Mouse (Mus musculus) MEL (cell line): ENCODE results near the gene E030025P04Rik. TPM values are rescaled to one million over a fixed set of nuclear protein-coding genes. Genes with fewer than 3 reads are reported as not detected.

ENCODE experiments used
- DNase-seq: peaks from one replicate; pipeline ENCODE4 v3.0.0; 2011; ENCODE audit warnings: low read depth, low spot score
- H3K27ac ChIP-seq: 2 replicates; pipeline ENCODE4 v1.5.1; 2012; ENCODE audit warnings: low read depth, mild to moderate bottlenecking, control low read depth, low read length, moderate library complexity; ENCODE audit not compliant: control insufficient read depth
- H3K27me3 ChIP-seq, 2 experiments: fragments of 150-350 bp in 1 of 2; sonication (generic) in 1 of 2; 2 replicates each; pipeline ENCODE4 v1.6.1; 2012; ENCODE audit warnings: low read length in 2 of 2, mild to moderate bottlenecking in 2 of 2, improper control_type of control experiment in 1 of 2, moderate library complexity in 1 of 2; ENCODE audit not compliant: insufficient read depth in 2 of 2, control insufficient read depth in 1 of 2
- H3K36me3 ChIP-seq, 2 experiments: 2 replicates each; pipeline ENCODE4 v1.6.1; 2012 to 2014; ENCODE audit warnings: low read length in 2 of 2, improper control_type of control experiment in 1 of 2, inconsistent platforms in 1 of 2, mild to moderate bottlenecking in 1 of 2; ENCODE audit not compliant: insufficient read depth in 2 of 2, control insufficient read depth in 1 of 2
- H3K4me1 ChIP-seq, 2 experiments: fragments of 150-350 bp in 1 of 2; sonication (generic) in 1 of 2; 2 replicates each; pipeline ENCODE4 v1.6.1; 2012; ENCODE audit warnings: low read length in 2 of 2, improper control_type of control experiment in 1 of 2, mild to moderate bottlenecking in 1 of 2; ENCODE audit not compliant: insufficient read depth in 2 of 2, control insufficient read depth in 1 of 2
- H3K4me3 ChIP-seq, 2 experiments: fragments of 150-350 bp in 1 of 2; sonication (generic) in 1 of 2; 2 replicates each; pipeline ENCODE4 v1.5.1; 2012; ENCODE audit warnings: low read depth in 2 of 2, low read length in 2 of 2, mild to moderate bottlenecking in 2 of 2, moderate library complexity in 2 of 2, control low read depth in 1 of 2, improper control_type of control experiment in 1 of 2; ENCODE audit not compliant: control insufficient read depth in 1 of 2, insufficient read depth in 1 of 2
- H3K79me2 ChIP-seq: 2 replicates; pipeline ENCODE4 v1.6.1; 2012; ENCODE audit warnings: mild to moderate bottlenecking, low read length, moderate library complexity; ENCODE audit not compliant: control insufficient read depth, poor library complexity, insufficient read depth
- H3K9ac ChIP-seq: 2 replicates; pipeline ENCODE4 v1.6.1; 2012; ENCODE audit warnings: low read depth, mild to moderate bottlenecking, control low read depth, low read length, moderate library complexity; ENCODE audit not compliant: control insufficient read depth, poor library complexity, severe bottlenecking
- H3K9me3 ChIP-seq: fragments of 150-350 bp; sonication (generic); replicated peaks from 2 replicates; pipeline ENCODE4 v1.6.1; 2012; ENCODE audit warnings: mild to moderate bottlenecking, low read length, improper control_type of control experiment, moderate library complexity; ENCODE audit not compliant: insufficient read depth
- BHLHE40 ChIP-seq: IDR thresholded peaks from 2 replicates; pipeline ENCODE4 v1.6.1; 2012; ENCODE audit warnings: low read depth, mild to moderate bottlenecking, inconsistent platforms, low read length, improper control_type of control experiment, borderline replicate concordance
- CHD1 ChIP-seq: IDR thresholded peaks from 2 replicates; pipeline ENCODE4 v1.6.1; 2012; ENCODE audit warnings: low read depth, mild to moderate bottlenecking, inconsistent platforms, low read length, improper control_type of control experiment
- CHD2 ChIP-seq: IDR thresholded peaks from 2 replicates; pipeline ENCODE4 v1.6.1; 2011; ENCODE audit warnings: low read length, improper control_type of control experiment
- E2F4 ChIP-seq: IDR thresholded peaks from 2 replicates; pipeline ENCODE4 v1.6.1; 2011; ENCODE audit warnings: low read depth, low read length, improper control_type of control experiment, borderline replicate concordance
- ELF1 ChIP-seq: IDR thresholded peaks from 2 replicates; pipeline ENCODE4 v1.6.1; 2014; ENCODE audit warnings: low read depth, mild to moderate bottlenecking, inconsistent platforms, low read length, improper control_type of control experiment, moderate library complexity
- ETS1 ChIP-seq: IDR thresholded peaks from 2 replicates; pipeline ENCODE4 v1.6.1; 2012; ENCODE audit warnings: low read depth, mild to moderate bottlenecking, inconsistent platforms, low read length, improper control_type of control experiment, moderate library complexity
- HCFC1 ChIP-seq: IDR thresholded peaks from 2 replicates; pipeline ENCODE4 v1.6.1; 2012; ENCODE audit warnings: low read depth, mild to moderate bottlenecking, inconsistent platforms, low read length, improper control_type of control experiment, moderate library complexity
- JUND ChIP-seq: IDR thresholded peaks from 2 replicates; pipeline ENCODE4 v1.6.1; 2011; ENCODE audit warnings: low read depth, mild to moderate bottlenecking, improper control_type of control experiment, low read length
- MAFK ChIP-seq: IDR thresholded peaks from 2 replicates; pipeline ENCODE4 v1.6.1; 2011; ENCODE audit warnings: low read depth, mild to moderate bottlenecking, low read length, improper control_type of control experiment, borderline replicate concordance
- MAZ ChIP-seq: IDR thresholded peaks from 2 replicates; pipeline ENCODE4 v1.6.1; 2012; ENCODE audit warnings: low read depth, mild to moderate bottlenecking, inconsistent platforms, low read length, improper control_type of control experiment
- MEF2A ChIP-seq: IDR thresholded peaks from 2 replicates; pipeline ENCODE4 v1.6.1; 2014; ENCODE audit warnings: low read depth, mild to moderate bottlenecking, inconsistent platforms, low read length, improper control_type of control experiment; ENCODE audit not compliant: poor library complexity, insufficient replicate concordance, severe bottlenecking; ENCODE audit errors: extremely low read depth
- MYC ChIP-seq: IDR thresholded peaks from 2 replicates; pipeline ENCODE4 v1.6.1; 2011; ENCODE audit warnings: low read depth, mild to moderate bottlenecking, low read length, improper control_type of control experiment, moderate library complexity
- POLR2AphosphoS2 ChIP-seq: IDR thresholded peaks from 2 replicates; pipeline ENCODE4 v1.6.1; 2011; ENCODE audit warnings: low read length, improper control_type of control experiment
- POLR2AphosphoS5 ChIP-seq: IDR thresholded peaks from 2 replicates; pipeline ENCODE4 v1.6.1; 2012; ENCODE audit warnings: low read depth, borderline replicate concordance, mild to moderate bottlenecking, inconsistent platforms, low read length, moderate library complexity, mixed read lengths
- RAD21 ChIP-seq: IDR thresholded peaks from 2 replicates; pipeline ENCODE4 v1.6.1; 2011; ENCODE audit warnings: mild to moderate bottlenecking, low read depth, low read length, improper control_type of control experiment
- RCOR1 ChIP-seq: IDR thresholded peaks from 2 replicates; pipeline ENCODE4 v1.6.1; 2012; ENCODE audit warnings: low read depth, mild to moderate bottlenecking, inconsistent platforms, low read length, improper control_type of control experiment
- TAL1 ChIP-seq: IDR thresholded peaks from 2 replicates; pipeline ENCODE4 v1.6.1; 2012; ENCODE audit warnings: mild to moderate bottlenecking, inconsistent platforms, low read length, moderate library complexity, mixed read lengths
- TBP ChIP-seq: IDR thresholded peaks from 2 replicates; pipeline ENCODE4 v1.8.0; 2011; ENCODE audit warnings: low read depth, low read length, improper control_type of control experiment
- UBTF ChIP-seq: IDR thresholded peaks from 2 replicates; pipeline ENCODE4 v1.6.1; 2012; ENCODE audit warnings: low read depth, mild to moderate bottlenecking, inconsistent platforms, low read length, improper control_type of control experiment, moderate library complexity, borderline replicate concordance; ENCODE audit not compliant: insufficient read depth
- USF1 ChIP-seq: IDR thresholded peaks from 2 replicates; pipeline ENCODE4 v1.6.1; 2014; ENCODE audit warnings: low read depth, mild to moderate bottlenecking, inconsistent platforms, low read length, improper control_type of control experiment, moderate library complexity
- ZC3H11A ChIP-seq: IDR thresholded peaks from 2 replicates; pipeline ENCODE4 v1.6.1; 2012; ENCODE audit warnings: low read depth, mild to moderate bottlenecking, inconsistent platforms, low read length, improper control_type of control experiment
- ZMIZ1 ChIP-seq: IDR thresholded peaks from 2 replicates; pipeline ENCODE4 v1.6.1; 2012; ENCODE audit warnings: low read depth, mild to moderate bottlenecking, inconsistent platforms, low read length, improper control_type of control experiment, moderate library complexity
- ZNF384 ChIP-seq: IDR thresholded peaks from 2 replicates; pipeline ENCODE4 v1.6.1; 2012; ENCODE audit warnings: low read depth, mild to moderate bottlenecking, inconsistent platforms, low read length, improper control_type of control experiment
- polyA plus RNA-seq, 2 experiments: library from polyadenylated mRNA; stranded (reverse) in 1 of 2; unstranded in 1 of 2; fragments of >175 nt in 1 of 2; fragments of >200 nt in 1 of 2; gene quantifications; 2 replicates each; pipeline versions ENCODE4 v1.2.1 to v1.2.4; 2012; ENCODE audit warnings: low replicate concordance in 2 of 2, low read depth in 1 of 2; ENCODE audit not compliant: insufficient read length in 2 of 2, insufficient read depth in 1 of 2, missing spikeins in 1 of 2
- total RNA-seq: library from RNA; depleted of rRNA; stranded (reverse); fragments of 300-350 nt; gene quantifications from 2 replicates; pipeline ENCODE4 v1.2.3, GENCODE M21; 2012

Gene E030025P04Rik
- total and polyA plus RNA-seq, 3 experiments, result not detected

DNA sequence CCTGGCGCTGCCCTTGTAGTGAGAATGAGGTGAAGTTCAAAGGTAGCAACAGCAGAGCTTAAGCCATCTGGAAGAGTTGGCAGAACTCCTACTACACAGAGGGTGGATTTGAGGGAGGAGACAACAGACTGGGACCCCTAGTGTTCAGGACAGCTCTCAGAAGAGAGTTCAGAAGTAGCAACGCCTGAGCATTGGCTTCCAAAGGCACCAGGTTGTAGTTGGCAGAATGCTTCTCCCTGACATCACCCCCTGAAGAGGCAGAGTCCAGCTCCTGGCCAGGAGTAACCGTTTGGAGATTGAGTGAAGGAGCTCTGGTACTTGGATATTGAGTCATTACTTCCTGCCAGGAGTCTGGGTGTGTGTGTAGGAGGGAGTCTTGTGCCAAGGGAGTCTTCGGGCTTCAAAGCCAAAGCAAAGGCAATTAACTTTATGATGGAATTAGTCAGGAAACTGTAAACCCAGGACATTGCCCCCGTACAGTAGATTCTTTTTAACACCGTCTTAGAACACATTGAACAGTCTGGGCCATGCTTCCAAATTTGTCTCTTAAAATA, 43.5 kb upstream of the E030025P04Rik start:
- DNase-seq, result no peak
- Histone ChIP-seq H3K9me3 (no peaks in the 10 kb centered on the region), H3K4me1 (no peaks in the 10 kb centered on the region), H3K27me3 (no peaks in the 10 kb centered on the region), H3K79me2 (no peaks in the 10 kb centered on the region), H3K4me3 (no peak overlapping the region), H3K9ac (no peak overlapping the region), H3K36me3 (no peaks in the 10 kb centered on the region), H3K27ac (no peak overlapping the region)
- TF ChIP-seq E2F4 (no peak), ELF1 (no peak), USF1 (no peak), MEF2A (no peak), ZMIZ1 (no peak), TBP (no peak), JUND (no peak), ZC3H11A (no peak), RCOR1 (no peak), CHD2 (no peak), ETS1 (no peak), ZNF384 (no peak), RAD21 (no peak), MAZ (no peak), MYC (no peak), MAFK (no peak), TAL1 (no peak), HCFC1 (no peak), BHLHE40 (no peak)

DNA sequence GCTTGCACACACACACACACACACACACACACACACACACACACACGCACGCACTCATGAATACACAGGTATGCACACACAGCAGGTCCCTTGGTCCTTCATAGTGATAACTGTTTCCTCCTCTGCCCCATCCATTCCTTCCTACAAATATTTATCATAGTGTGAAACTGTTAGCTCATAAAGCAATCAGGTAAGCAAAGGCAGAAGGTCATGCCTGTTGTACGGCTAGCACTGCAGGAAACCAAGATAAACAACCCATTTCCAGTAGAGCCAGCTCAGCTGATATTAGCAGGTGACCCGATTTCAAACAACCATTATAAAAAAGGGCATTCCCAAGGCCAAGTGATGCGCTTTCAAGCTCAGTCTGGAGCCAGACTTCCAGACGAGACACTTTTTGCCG, 36.9 kb upstream of the E030025P04Rik start:
- H3K4me1 ChIP-seq, result no peaks in the 10 kb centered on the region
- no peak for DNase-seq
- no peaks in the 10 kb centered on the region for H3K36me3 ChIP-seq
- H3K27me3 ChIP-seq, result no peaks in the 10 kb centered on the region
- no peak overlapping the region for H3K4me3 ChIP-seq
- no peak overlapping the region for H3K9ac ChIP-seq
- no peak overlapping the region for H3K27ac ChIP-seq
- H3K9me3 ChIP-seq, result no peaks in the 10 kb centered on the region
- TF ChIP-seq POLR2AphosphoS2 (no peak), BHLHE40 (no peak), MAFK (no peak), UBTF (no peak), ZMIZ1 (no peak), CHD2 (no peak), RAD21 (no peak), CHD1 (no peak), POLR2AphosphoS5 (no peak)
- H3K79me2 ChIP-seq, result no peaks in the 10 kb centered on the region
